Mouse (Mus musculus): ENCODE measurements around the gene Nkd1.

Nkd1 gene

GRCm38 (mm10) chr8:88520985-88521527, at the start of gene Nkd1:
Gene Nkd1 (plus strand): TSS chr8:88521354.
- peak; percentile 92 for DNase-seq

- DNase-seq, result no peak
Observed at GRCm38 (mm10) chr8:88481290-88481689, 39.9 kb upstream of the Nkd1 start.

- DNase-seq, result no peak
Observed at GRCm38 (mm10) chr8:88488391-88488829, 32.7 kb upstream of the Nkd1 start.

GRCm38 (mm10) chr8:88494076-88494475, 27.1 kb upstream of the Nkd1 start:
- no peak for DNase-seq

- DNase-seq, result peak; percentile 55
Observed at GRCm38 (mm10) chr8:88495071-88495805, 25.9 kb upstream of the Nkd1 start.

GRCm38 (mm10) chr8:88502143-88502542, 19.0 kb upstream of the Nkd1 start:
- no peak for DNase-seq

GRCm38 (mm10) chr8:88506981-88507380, 14.2 kb upstream of the Nkd1 start:
- DNase-seq, result peak; percentile 44

- DNase-seq, result no peak
Observed at GRCm38 (mm10) chr8:88511061-88511460, 10.1 kb upstream of the Nkd1 start.

GRCm38 (mm10) chr8:88512094-88512794, 8.9 kb upstream of the Nkd1 start:
- no peak for DNase-seq

GRCm38 (mm10) chr8:88518047-88518446, 3.1 kb upstream of the Nkd1 start:
- no peak for DNase-seq

- peak; percentile 38 for DNase-seq
Observed at GRCm38 (mm10) chr8:88520381-88520780, 773 bp upstream of the Nkd1 start.

GRCm38 (mm10) chr8:88521541-88522414, 624 bp downstream of the Nkd1 start:
- DNase-seq, result peak; percentile 37

- peak; percentile 52 for DNase-seq
Observed at GRCm38 (mm10) chr8:88522433-88523030, 1.4 kb downstream of the Nkd1 start.

- DNase-seq, result no peak
Observed at GRCm38 (mm10) chr8:88523621-88524020, 2.5 kb downstream of the Nkd1 start.

GRCm38 (mm10) chr8:88524132-88524531, 3.0 kb downstream of the Nkd1 start:
- DNase-seq, result peak; percentile 42

- peak; percentile 78 for DNase-seq
Observed at GRCm38 (mm10) chr8:88524851-88525250, 3.7 kb downstream of the Nkd1 start.

GRCm38 (mm10) chr8:88526296-88526695, 5.1 kb downstream of the Nkd1 start:
- DNase-seq, result no peak

- peak; percentile 41 for DNase-seq
Observed at GRCm38 (mm10) chr8:88528186-88528585, 7.0 kb downstream of the Nkd1 start.

GRCm38 (mm10) chr8:88529798-88530197, 8.6 kb downstream of the Nkd1 start:
- DNase-seq, result no peak

GRCm38 (mm10) chr8:88537081-88537480, 15.9 kb downstream of the Nkd1 start:
- peak; percentile 32 for DNase-seq

GRCm38 (mm10) chr8:88537998-88538975, 17.1 kb downstream of the Nkd1 start:
- DNase-seq, result peak; percentile 91
